Mouse (Mus musculus): ENCODE measurements around the gene Olfr1276.

Gene Olfr1276

DNA sequence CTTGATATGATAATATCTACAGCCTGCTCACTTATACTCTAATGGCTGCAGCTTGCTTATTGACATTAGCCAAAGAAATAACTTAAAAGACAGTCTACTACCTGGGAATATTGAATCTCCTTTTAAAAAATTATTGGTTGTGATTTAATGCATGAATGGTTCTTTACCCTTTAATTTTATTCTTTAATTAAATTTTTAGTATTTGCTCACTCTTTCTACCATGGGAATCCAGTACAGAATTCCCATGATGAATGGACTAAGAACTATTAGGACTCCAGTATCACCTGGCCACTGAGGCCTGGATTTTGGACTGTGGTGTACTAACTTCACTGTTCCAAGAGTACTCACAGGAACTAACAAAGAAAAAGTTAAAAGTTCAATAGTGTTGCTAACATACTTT lies at the start of gene Olfr1276:
Olfr1276 (plus strand) TSS at position 301 of the 400 bp plus-strand sequence.
- H3K36me3 ChIP-seq (ENCODE audit: control insufficient read depth, insufficient read depth, low read length, poor library complexity, severe bottlenecking), result no peaks in the 10 kb centered on the region
- no peak for DNase-seq (ENCODE audit: low read depth, low spot score)
- no peaks in the 10 kb centered on the region for H3K27me3 ChIP-seq (ENCODE audit: control insufficient read depth, insufficient read depth, low read length, poor library complexity, severe bottlenecking)

DNA sequence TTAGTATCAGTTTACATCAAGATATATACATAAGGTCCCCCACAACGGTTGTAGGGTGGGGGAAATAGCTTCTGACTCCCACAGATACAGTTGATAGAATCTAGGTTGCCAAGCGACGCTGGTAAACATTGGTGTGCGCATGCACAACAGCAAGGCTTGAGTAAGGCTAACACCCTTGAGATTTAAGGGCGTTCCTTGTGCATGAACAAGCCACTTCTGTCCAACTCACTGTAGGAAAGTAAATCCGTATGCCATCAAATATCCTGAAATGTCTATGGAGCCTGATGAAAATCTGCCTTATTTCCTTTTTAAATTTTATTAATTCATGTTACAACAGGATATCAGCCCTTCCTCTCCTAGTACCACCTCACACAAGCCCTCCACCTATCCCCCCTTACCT lies 24.8 kb upstream of the Olfr1276 start, which contains the start of gene 4930430A15Rik:
4930430A15Rik (minus strand) TSS at position 101 of the 400 bp plus-strand sequence.
- no peaks in the 10 kb centered on the region for H3K27me3 ChIP-seq (ENCODE audit: control insufficient read depth, insufficient read depth, low read length, poor library complexity, severe bottlenecking)
- H3K36me3 ChIP-seq (ENCODE audit: control insufficient read depth, insufficient read depth, low read length, poor library complexity, severe bottlenecking), result no peaks in the 10 kb centered on the region
- no peak for DNase-seq (ENCODE audit: low read depth, low spot score)

DNA sequence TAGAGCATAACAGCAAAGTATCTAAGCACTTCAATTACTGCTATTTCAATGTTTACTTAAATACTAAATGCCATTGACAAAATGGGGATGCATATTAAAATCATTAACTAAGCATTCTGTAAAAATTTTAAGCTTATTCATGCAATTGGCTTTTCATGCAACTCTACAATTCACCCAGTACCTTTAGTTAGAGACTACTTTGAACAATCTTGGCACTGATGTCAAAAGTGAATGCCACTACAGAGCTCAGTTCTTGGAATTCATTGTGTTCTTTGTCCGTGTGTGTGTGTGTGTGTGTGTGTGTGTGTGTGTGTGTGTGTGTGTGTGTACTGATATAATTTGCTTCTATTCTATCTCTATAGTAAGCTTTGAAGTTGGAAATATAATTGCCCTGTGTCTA lies 19.1 kb upstream of the Olfr1276 start, which contains the start of gene Olfr1275:
Olfr1275 (minus strand) TSS at position 101 of the 400 bp plus-strand sequence.
- H3K36me3 ChIP-seq (ENCODE audit: control insufficient read depth, insufficient read depth, low read length, poor library complexity, severe bottlenecking), result no peaks in the 10 kb centered on the region
- no peaks in the 10 kb centered on the region for H3K27me3 ChIP-seq (ENCODE audit: control insufficient read depth, insufficient read depth, low read length, poor library complexity, severe bottlenecking)
- no peak for DNase-seq (ENCODE audit: low read depth, low spot score)

GRCm38 (mm10) chr2:111274006-111274405 lies 19.7 kb downstream of the Olfr1276 start, which contains the start of gene Olfr1277:
Gene Olfr1277, minus strand, starts transcription at chr2:111274106.
- Histone ChIP-seq H3K36me3 (ENCODE audit: control insufficient read depth, insufficient read depth, low read length, poor library complexity, severe bottlenecking) (no peaks in the 10 kb centered on the region), H3K27me3 (ENCODE audit: control insufficient read depth, insufficient read depth, low read length, poor library complexity, severe bottlenecking) (no peaks in the 10 kb centered on the region)
- no peak for DNase-seq (ENCODE audit: low read depth, low spot score)

GRCm38 (mm10) chr2:111289836-111290235 lies 35.5 kb downstream of the Olfr1276 start, which contains the start of gene Olfr1278:
Gene Olfr1278, plus strand, starts transcription at chr2:111290136.
- H3K27me3 ChIP-seq (ENCODE audit: control insufficient read depth, insufficient read depth, low read length, poor library complexity, severe bottlenecking), result no peaks in the 10 kb centered on the region
- no peak for DNase-seq (ENCODE audit: low read depth, low spot score)

GRCm38 (mm10) chr2:111298541-111298940 lies 44.2 kb downstream of the Olfr1276 start:
- no peaks in the 10 kb centered on the region for H3K36me3 ChIP-seq (ENCODE audit: control insufficient read depth, insufficient read depth, low read length, poor library complexity, severe bottlenecking)
- DNase-seq (ENCODE audit: low read depth, low spot score), result no peak
- H3K27me3 ChIP-seq (ENCODE audit: control insufficient read depth, insufficient read depth, low read length, poor library complexity, severe bottlenecking), result no peaks in the 10 kb centered on the region

More at GRCm38 (mm10) chr2:111289836-111290235, 35.5 kb downstream of the Olfr1276 start, which contains the start of gene Olfr1278:
- H3K36me3 ChIP-seq (ENCODE audit: control insufficient read depth, insufficient read depth, low read length, poor library complexity, severe bottlenecking), result no peaks in the 10 kb centered on the region

DNA sequence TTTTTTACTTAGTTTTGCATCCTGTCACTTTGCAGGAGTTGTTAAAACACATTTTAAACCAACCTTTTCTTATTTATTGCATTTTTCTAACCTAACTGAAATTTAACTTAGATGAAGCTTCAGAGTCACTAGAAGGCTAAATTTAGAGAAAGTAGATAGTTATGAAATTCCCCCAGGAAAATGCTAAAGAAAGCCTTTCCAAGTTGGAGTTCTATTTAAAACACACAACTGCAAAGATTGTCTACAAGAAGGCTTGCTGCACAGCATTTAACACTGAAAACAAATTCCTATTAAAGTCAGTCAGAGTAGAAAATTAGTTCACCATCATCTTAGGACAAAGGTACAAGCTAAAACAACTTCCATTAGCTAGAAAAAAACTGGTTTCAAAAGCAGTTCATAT lies 46.1 kb downstream of the Olfr1276 start, which contains the start of gene Olfr1279:
Olfr1279 (plus strand) TSS at position 262 of the 400 bp plus-strand sequence.
- DNase-seq (ENCODE audit: low read depth, low spot score), result no peak
- H3K36me3 ChIP-seq (ENCODE audit: control insufficient read depth, insufficient read depth, low read length, poor library complexity, severe bottlenecking), result no peaks in the 10 kb centered on the region

More for the DNA sequence above, 46.1 kb downstream of the Olfr1276 start, which contains the start of gene Olfr1279:
- no peaks in the 10 kb centered on the region for H3K27me3 ChIP-seq (ENCODE audit: control insufficient read depth, insufficient read depth, low read length, poor library complexity, severe bottlenecking)

All from splenic B cell, adult 2 months (primary cell).